Mouse (Mus musculus) Patski (cell line): ENCODE data around the gene Dapk1. TPM values are rescaled to one million over a fixed set of nuclear protein-coding genes. Genes with fewer than 3 reads are reported as not detected.
A peak's percentile ranks its signal among the peaks of the same experiment; 100 is the strongest.

ENCODE experiments used
- ATAC-seq: fragments of 100-300 bp; one replicate; pipeline ENCODE4 v1.8.0; 2021
- CTCF ChIA-PET: fragments of 350-600 bp; sonication (Branson Sonifier 250); formaldehyde crosslinking; loops from one replicate; lab custom pipeline; 2022; ENCODE audit warnings: inconsistent platforms; lab: Charles Lee
- POLR2A ChIA-PET: fragments of 350-600 bp; sonication (Branson Sonifier 250); formaldehyde crosslinking; loops from one replicate; lab custom pipeline; 2022; ENCODE audit warnings: antibody characterized with exemption, inconsistent platforms; lab: Charles Lee
- DNase-seq: peaks from one replicate; pipeline ENCODE4 v3.0.0-alpha.2; 2011; ENCODE audit warnings: low read depth, low spot score
- H3K27me3 ChIP-seq: fragments of 371-371 bp; one replicate; pipeline ENCODE4 v1.5.1; 2021
- CTCF ChIP-seq: fragments of 100-300 bp; IDR thresholded peaks from one replicate; pipeline ENCODE4 v1.5.1; 2021
- in situ Hi-C: fragments of 300-500 bp; cut with MboI; formaldehyde crosslinking; loops from 3 replicates; pipeline ENCODE4 v1.11.1; 2018; ENCODE audit warnings: low pct_unique_long_range_greater_than_20kb, mixed read lengths
- polyA plus RNA-seq: library from polyadenylated mRNA; unstranded; gene quantifications from one replicate; pipeline ENCODE4 v1.2.3, GENCODE M21; 2021

Dapk1 gene
- polyA plus RNA-seq, 1 experiment from 2014 or later: 38.8 TPM

- ChIA-PET CTCF (interaction anchor here (1.0 to 2.2 kb wide), 4 partner anchors 12 to 206 kb away, joined by 3 to 5 read pairs (median 4); no protein-coding TSS in a partner anchor), POLR2A (interaction anchor here (0.6 kb wide), 1 partner anchor 14 kb away, joined by 3 read pairs; no protein-coding TSS in a partner anchor)
- in situ Hi-C loops: no loop called here
- TF ChIP-seq CTCF: no peak
- H3K27me3 ChIP-seq: no peaks in the 10 kb centered on the region
- ATAC-seq (no peak), DNase-seq (no peak)
Observed at GRCm38 (mm10) chr13:60686967-60687366, 85.2 kb downstream of the Dapk1 start.

- CTCF ChIA-PET: interaction anchor here (1.0 to 2.2 kb wide), 4 partner anchors 11 to 206 kb away, joined by 3 to 5 read pairs (median 4); no protein-coding TSS in a partner anchor
- H3K27me3 ChIP-seq: no peaks in the 10 kb centered on the region
- ATAC-seq (no peak), DNase-seq (no peak)
- no peak for TF ChIP-seq CTCF
- in situ Hi-C loops: no loop called here
- POLR2A ChIA-PET: no interaction called here
Observed at GRCm38 (mm10) chr13:60687462-60687861, 85.7 kb downstream of the Dapk1 start.

- H3K27me3 ChIP-seq: no peaks in the 10 kb centered on the region
- ChIA-PET CTCF (interaction anchor here (1.0 to 2.2 kb wide), 4 partner anchors 11 to 207 kb away, joined by 3 to 5 read pairs (median 4); no protein-coding TSS in a partner anchor), POLR2A (no interaction called here)
- no peak for ATAC-seq
- in situ Hi-C loops: no loop called here
- no peak for TF ChIP-seq CTCF
- DNase-seq: no peak
Observed at GRCm38 (mm10) chr13:60687891-60688290, 86.1 kb downstream of the Dapk1 start.

- ATAC-seq (no peak), DNase-seq (no peak)
- in situ Hi-C loops: no loop called here
- ChIA-PET POLR2A (no interaction called here), CTCF (no interaction called here)
- TF ChIP-seq CTCF: no peak
- H3K27me3 ChIP-seq: no peaks in the 10 kb centered on the region
Observed at GRCm38 (mm10) chr13:60690921-60691320, 89.2 kb downstream of the Dapk1 start.

- no peak for TF ChIP-seq CTCF
- in situ Hi-C loops: no loop called here
- no peak for DNase-seq
- CTCF ChIA-PET: no interaction called here
- no peak for ATAC-seq
- POLR2A ChIA-PET: no interaction called here
- no peaks in the 10 kb centered on the region for H3K27me3 ChIP-seq
Observed at GRCm38 (mm10) chr13:60691940-60692339, 90.2 kb downstream of the Dapk1 start.

- no peaks in the 10 kb centered on the region for H3K27me3 ChIP-seq
- TF ChIP-seq CTCF: no peak
- DNase-seq (peak; percentile 46), ATAC-seq (peak; percentile 91)
- CTCF ChIA-PET: no interaction called here
- in situ Hi-C loops: loop anchor here (5.0 kb wide), 1 partner anchor 42 kb away; no protein-coding TSS in a partner anchor
- POLR2A ChIA-PET: no interaction called here
Observed at GRCm38 (mm10) chr13:60695186-60695980, 93.6 kb downstream of the Dapk1 start.

- ChIA-PET POLR2A (interaction anchor here (0.5 to 1.0 kb wide), 2 partner anchors 11 to 240 kb away, joined by 4 read pairs; no protein-coding TSS in a partner anchor), CTCF (interaction anchor here (1.1 kb wide), 1 partner anchor 78 kb away, joined by 3 read pairs; no protein-coding TSS in a partner anchor)
- in situ Hi-C loops: loop anchor here (5.0 kb wide), 1 partner anchor 41 kb away; no protein-coding TSS in a partner anchor
- TF ChIP-seq CTCF: no peak
- DNase-seq: no peak
- ATAC-seq: no peak
- no peaks in the 10 kb centered on the region for H3K27me3 ChIP-seq
Observed at GRCm38 (mm10) chr13:60696323-60696722, 94.6 kb downstream of the Dapk1 start.

- ATAC-seq (no peak), DNase-seq (no peak)
- no peak for TF ChIP-seq CTCF
- in situ Hi-C loops: loop anchor here (5.0 kb wide), 1 partner anchor 41 kb away; no protein-coding TSS in a partner anchor
- H3K27me3 ChIP-seq: no peaks in the 10 kb centered on the region
- CTCF ChIA-PET: interaction anchor here (1.1 kb wide), 1 partner anchor 78 kb away, joined by 3 read pairs; no protein-coding TSS in a partner anchor
- POLR2A ChIA-PET: interaction anchor here (0.5 to 1.0 kb wide), 3 partner anchors 11 to 240 kb away, joined by 4 to 5 read pairs (median 4); no protein-coding TSS in a partner anchor
Observed at GRCm38 (mm10) chr13:60696741-60697140, 95.0 kb downstream of the Dapk1 start.

GRCm38 (mm10) chr13:60698021-60698420 lies 96.3 kb downstream of the Dapk1 start:
- TF ChIP-seq CTCF: no peak
- no peaks in the 10 kb centered on the region for H3K27me3 ChIP-seq
- DNase-seq (no peak), ATAC-seq (no peak)
- CTCF ChIA-PET: interaction anchor here (1.3 kb wide), 1 partner anchor 11 kb away, joined by 3 read pairs; no protein-coding TSS in a partner anchor
- POLR2A ChIA-PET: no interaction called here
- in situ Hi-C loops: loop anchor here (5.0 kb wide), 1 partner anchor 39 kb away; no protein-coding TSS in a partner anchor

GRCm38 (mm10) chr13:60701671-60702171 lies 100.0 kb downstream of the Dapk1 start:
- in situ Hi-C loops: no loop called here
- CTCF ChIA-PET: no interaction called here
- H3K27me3 ChIP-seq: no peaks in the 10 kb centered on the region
- POLR2A ChIA-PET: no interaction called here
- ATAC-seq (no peak), DNase-seq (no peak)
- TF ChIP-seq CTCF: no peak
